Mouse (Mus musculus) heart, embryonic 15.5 days (tissue): ENCODE data around the gene Xpo5. TPM values are rescaled to one million over a fixed set of nuclear protein-coding genes. Genes with fewer than 3 reads are reported as not detected.
A peak's percentile ranks its signal among the peaks of the same experiment; 100 is the strongest.

Experiments
- ATAC-seq: fragments of 200-750 bp; cut with Nextera tagmentation; replicated peaks from 2 replicates; pipeline ENCODE4 v1.8.0; 2017; ENCODE audit warnings: low read depth, moderate TSS enrichment; ENCODE audit not compliant: insufficient number of reproducible peaks, insufficient read depth, low FRiP score
- H3K27ac ChIP-seq: fragments of 300-500 bp; sonication (generic); 2 replicates; pipeline ENCODE4 v1.5.1; 2015; ENCODE audit warnings: mild to moderate bottlenecking, inconsistent platforms
- H3K27me3 ChIP-seq: fragments of 300-500 bp; sonication (generic); 2 replicates; pipeline ENCODE4 v1.6.1; 2015; ENCODE audit warnings: inconsistent platforms
- H3K36me3 ChIP-seq: fragments of 300-500 bp; sonication (generic); 2 replicates; pipeline ENCODE4 v1.6.1; 2015; ENCODE audit warnings: mild to moderate bottlenecking, inconsistent platforms
- H3K4me1 ChIP-seq: fragments of 300-500 bp; sonication (generic); replicated peaks from 2 replicates; pipeline ENCODE4 v1.6.1; 2015; ENCODE audit warnings: inconsistent platforms
- H3K4me2 ChIP-seq: fragments of 300-500 bp; sonication (generic); 2 replicates; pipeline ENCODE4 v1.6.1; 2015; ENCODE audit warnings: inconsistent platforms, mild to moderate bottlenecking, moderate library complexity
- H3K4me3 ChIP-seq: fragments of 300-500 bp; sonication (generic); 2 replicates; pipeline ENCODE4 v1.5.1; 2015; ENCODE audit warnings: mild to moderate bottlenecking, inconsistent platforms
- H3K9ac ChIP-seq: fragments of 300-500 bp; sonication (generic); 2 replicates; pipeline ENCODE4 v1.6.1; 2015; ENCODE audit warnings: mild to moderate bottlenecking, inconsistent platforms
- H3K9me3 ChIP-seq: fragments of 300-500 bp; sonication (generic); replicated peaks from 2 replicates; pipeline ENCODE4 v1.6.1; 2016; ENCODE audit warnings: inconsistent platforms
- WGBS: fragments of 180-500 bp; shearing (Covaris S2); methylation state at CpG from one replicate; pipeline ENCODE4 v1.1.7; 2015; ENCODE audit warnings: mixed read lengths; 5-methylcytosine and 5-hydroxymethylcytosine counted together
- polyA plus RNA-seq: library from polyadenylated mRNA; unstranded; fragments of >200 nt; fragmentation: Nextera tagmentation; extraction: Ambion mirVana; gene quantifications from 2 replicates; pipeline ENCODE4 v1.2.1, GENCODE M21; 2015

The Xpo5 gene
- polyA plus RNA-seq, result 15.1 and 22.0 TPM in 2 replicates

- H3K9ac ChIP-seq, result peak within 1 kb of the TSS; percentile 74
- peaks cover 29% of the 10 kb centered on the region for H3K4me1 ChIP-seq
- H3K9me3 ChIP-seq, result no peaks in the 10 kb centered on the region
- peaks cover 29% of the 10 kb centered on the region for H3K36me3 ChIP-seq
- H3K4me3 ChIP-seq, result peak within 1 kb of the TSS; percentile 72
- peak within 1 kb of the TSS; percentile 89 for H3K27ac ChIP-seq
- ATAC-seq, result peak; percentile 95
- WGBS, result under 1% methylated on average over 66 of the region's 66 CpGs
- peak within 1 kb of the TSS; percentile 74 for H3K4me2 ChIP-seq
- no peaks in the 10 kb centered on the region for H3K27me3 ChIP-seq
Observed at GRCm38 (mm10) chr17:46202421-46203071, at the start of gene Xpo5, which contains the start of gene Polh. TSS of gene Xpo5 (plus strand) at chr17:46202782. TSS of gene Polh (minus strand) at chr17:46202645.

GRCm38 (mm10) chr17:46152847-46153782 is 49.5 kb upstream of the Xpo5 start, which contains the start of gene Mad2l1bp:
TSS of gene Mad2l1bp (minus strand) at chr17:46153553.
- ATAC-seq, result peak; percentile 95

GRCm38 (mm10) chr17:46154336-46154735 is 48.2 kb upstream of the Xpo5 start:
- H3K27me3 ChIP-seq, result no peaks in the 10 kb centered on the region
- H3K9ac ChIP-seq, result no peak overlapping the region
- no peak overlapping the region for H3K27ac ChIP-seq
- H3K9me3 ChIP-seq, result no peaks in the 10 kb centered on the region
- H3K4me3 ChIP-seq, result no peak overlapping the region
- ATAC-seq, result no peak
- H3K4me1 ChIP-seq, result peaks cover 16% of the 10 kb centered on the region
- WGBS, result 91% methylated on average over 3 of the region's 3 CpGs
- peaks cover 9% of the 10 kb centered on the region; the same call in 1 of the 2 replicates for H3K36me3 ChIP-seq
- H3K4me2 ChIP-seq, result no peak overlapping the region

More at GRCm38 (mm10) chr17:46152847-46153782, 49.5 kb upstream of the Xpo5 start, which contains the start of gene Mad2l1bp:
- Histone ChIP-seq H3K4me1 (peaks cover 12% of the 10 kb centered on the region), H3K36me3 (peaks cover 19% of the 10 kb centered on the region), H3K27ac (peak within 1 kb of the TSS; percentile 76), H3K9ac (peak within 1 kb of the TSS; percentile 70), H3K27me3 (no peaks in the 10 kb centered on the region), H3K9me3 (no peaks in the 10 kb centered on the region), H3K4me3 (peak within 1 kb of the TSS; percentile 68), H3K4me2 (peak within 1 kb of the TSS; percentile 80)
- WGBS, result 2% methylated on average over 33 of the region's 33 CpGs

- Histone ChIP-seq H3K27ac (no peak overlapping the region), H3K9me3 (no peaks in the 10 kb centered on the region), H3K9ac (no peak overlapping the region), H3K36me3 (peaks cover 2% of the 10 kb centered on the region; the same call in 1 of the 2 replicates), H3K27me3 (no peaks in the 10 kb centered on the region), H3K4me2 (no peak overlapping the region), H3K4me1 (peaks cover 22% of the 10 kb centered on the region), H3K4me3 (no peak overlapping the region)
- WGBS, result 82% methylated on average over 5 of the region's 5 CpGs
- no peak for ATAC-seq
Observed at GRCm38 (mm10) chr17:46156680-46157079, 45.9 kb upstream of the Xpo5 start.

- 92% methylated on average over 8 of the region's 8 CpGs for WGBS
- Histone ChIP-seq H3K4me1 (peaks cover 23% of the 10 kb centered on the region), H3K4me3 (no peak overlapping the region), H3K27ac (no peak overlapping the region), H3K4me2 (no peak overlapping the region), H3K9ac (no peak overlapping the region), H3K36me3 (no peaks in the 10 kb centered on the region), H3K9me3 (no peaks in the 10 kb centered on the region), H3K27me3 (no peaks in the 10 kb centered on the region)
- no peak for ATAC-seq
Observed at GRCm38 (mm10) chr17:46157131-46157530, 45.5 kb upstream of the Xpo5 start.

GRCm38 (mm10) chr17:46159236-46159635 is 43.3 kb upstream of the Xpo5 start:
- Histone ChIP-seq H3K4me3 (peak overlapping the region; percentile 88), H3K9me3 (no peaks in the 10 kb centered on the region), H3K4me1 (peaks cover 27% of the 10 kb centered on the region), H3K27ac (peak overlapping the region; percentile 96), H3K36me3 (0 out of 2 replicates have a peak, but pooled peaks cover 5% of the 10 kb centered on the region), H3K4me2 (peak overlapping the region; percentile 68), H3K9ac (no peak overlapping the region; the same call in 1 of the 2 replicates), H3K27me3 (no peaks in the 10 kb centered on the region)
- ATAC-seq, result no peak
- 21% methylated on average over 2 of the region's 2 CpGs for WGBS

- no peaks in the 10 kb centered on the region for H3K27me3 ChIP-seq
Observed at GRCm38 (mm10) chr17:46160090-46160662, 42.4 kb upstream of the Xpo5 start.

GRCm38 (mm10) chr17:46160686-46161085 is 41.9 kb upstream of the Xpo5 start, which contains the start of gene Gtpbp2:
TSS of gene Gtpbp2 (plus strand) at chr17:46161032.
- Histone ChIP-seq H3K9ac (peak within 1 kb of the TSS; percentile 87), H3K36me3 (peaks cover 18% of the 10 kb centered on the region), H3K4me1 (peaks cover 29% of the 10 kb centered on the region), H3K4me2 (peak within 1 kb of the TSS; percentile 73), H3K9me3 (no peaks in the 10 kb centered on the region), H3K27me3 (no peaks in the 10 kb centered on the region), H3K27ac (peak within 1 kb of the TSS; percentile 96), H3K4me3 (peak within 1 kb of the TSS; percentile 88)
- peak; percentile 92 for ATAC-seq
- WGBS, result under 1% methylated on average over 23 of the region's 23 CpGs

More at GRCm38 (mm10) chr17:46160090-46160662, 42.4 kb upstream of the Xpo5 start:
- Histone ChIP-seq H3K4me1 (peaks cover 27% of the 10 kb centered on the region), H3K9ac (peak overlapping the region; percentile 49), H3K4me3 (peak overlapping the region; percentile 88), H3K4me2 (peak overlapping the region; percentile 68), H3K27ac (peak overlapping the region; percentile 96), H3K36me3 (peaks cover 13% of the 10 kb centered on the region), H3K9me3 (no peaks in the 10 kb centered on the region)
- 0% methylated on average over 16 of the region's 16 CpGs for WGBS
- ATAC-seq, result peak; percentile 78

GRCm38 (mm10) chr17:46161179-46161578 is 41.4 kb upstream of the Xpo5 start:
- ATAC-seq, result no peak
- peak overlapping the region; percentile 88 for H3K4me3 ChIP-seq
- WGBS, result 0% methylated on average over 19 of the region's 19 CpGs

GRCm38 (mm10) chr17:46161710-46162109 is 40.9 kb upstream of the Xpo5 start:
- Histone ChIP-seq H3K4me2 (peak overlapping the region; percentile 73), H3K36me3 (peaks cover 27% of the 10 kb centered on the region), H3K9ac (peak overlapping the region; percentile 87), H3K4me3 (peak overlapping the region; percentile 88), H3K27me3 (no peaks in the 10 kb centered on the region), H3K27ac (peak overlapping the region; percentile 84), H3K4me1 (peaks cover 31% of the 10 kb centered on the region), H3K9me3 (no peaks in the 10 kb centered on the region)
- 47% methylated on average over 9 of the region's 9 CpGs for WGBS
- ATAC-seq, result no peak

More at GRCm38 (mm10) chr17:46161179-46161578, 41.4 kb upstream of the Xpo5 start:
- Histone ChIP-seq H3K4me1 (peaks cover 31% of the 10 kb centered on the region), H3K36me3 (peaks cover 22% of the 10 kb centered on the region), H3K9me3 (no peaks in the 10 kb centered on the region), H3K4me2 (peak overlapping the region; percentile 73), H3K27me3 (no peaks in the 10 kb centered on the region), H3K27ac (peak overlapping the region; percentile 84), H3K9ac (peak overlapping the region; percentile 87)
